Mouse (Mus musculus) hindbrain, embryonic 16.5 days (tissue): ENCODE measurements at regions not wholly inside any gene's neighbourhood (a gene's known extent, or its start where the extent isn't known, plus 50 kb on each side); places are given as distances from the start of the nearest gene placed in this dataset.
"Not testable (repeated sequence)": the region's sequence is repeated elsewhere in the genome, so short reads cannot be mapped to it uniquely, and the experiment has no call there.

ENCODE experiments used
- ATAC-seq: fragments of 200-750 bp; cut with Nextera tagmentation; 2 replicates; pipeline ENCODE4 v1.8.0; 2017; ENCODE audit warnings: moderate TSS enrichment, moderate library complexity
- H3K27ac ChIP-seq: fragments of 300-500 bp; sonication (generic); 2 replicates; pipeline ENCODE4 v1.5.1; 2014; ENCODE audit warnings: low read depth, mild to moderate bottlenecking, control low read depth, low read length, moderate library complexity
- H3K27me3 ChIP-seq: fragments of 300-500 bp; sonication (generic); replicated peaks from 2 replicates; pipeline ENCODE4 v1.6.1; 2014; ENCODE audit warnings: low read length; ENCODE audit not compliant: control insufficient read depth, insufficient read depth
- H3K36me3 ChIP-seq: fragments of 300-500 bp; sonication (generic); 2 replicates; pipeline ENCODE4 v1.6.1; 2014; ENCODE audit warnings: mild to moderate bottlenecking, low read length, moderate library complexity, mixed read lengths; ENCODE audit not compliant: control insufficient read depth, insufficient read depth
- H3K4me1 ChIP-seq: fragments of 300-500 bp; sonication (generic); 2 replicates; pipeline ENCODE4 v1.6.1; 2014; ENCODE audit warnings: low read depth, low read length; ENCODE audit not compliant: control insufficient read depth, insufficient read depth
- H3K4me2 ChIP-seq: fragments of 300-500 bp; sonication (generic); 2 replicates; pipeline ENCODE4 v1.6.1; 2014; ENCODE audit warnings: mild to moderate bottlenecking, low read length, control low read depth, moderate library complexity
- H3K4me3 ChIP-seq: fragments of 300-500 bp; sonication (generic); 2 replicates; pipeline ENCODE4 v1.5.1; 2014; ENCODE audit warnings: mild to moderate bottlenecking, low read length, control low read depth, moderate library complexity
- H3K9ac ChIP-seq: fragments of 300-500 bp; sonication (generic); 2 replicates; pipeline ENCODE4 v1.6.1; 2014; ENCODE audit warnings: low read depth, mild to moderate bottlenecking, control low read depth, low read length, moderate library complexity
- H3K9me3 ChIP-seq: fragments of 300-500 bp; sonication (generic); 2 replicates; pipeline ENCODE4 v1.6.1; 2014; ENCODE audit warnings: mild to moderate bottlenecking, low read length, moderate library complexity; ENCODE audit not compliant: control insufficient read depth
- WGBS: fragments of 180-500 bp; shearing (Covaris S2); extraction: QIAGEN DNeasy Blood & Tissue Kit; methylation state at CpG from one replicate; pipeline ENCODE4 v1.1.7; 2014; 5-methylcytosine and 5-hydroxymethylcytosine counted together

GRCm38 (mm10) chr5:5838767-5839166 lies 89.6 kb upstream of the Steap1 start:
- WGBS, result 54% methylated on average over 3 of the region's 3 CpGs
- H3K27ac ChIP-seq, result no peak overlapping the region
- no peak overlapping the region for H3K4me2 ChIP-seq
- no peak for ATAC-seq
- H3K9ac ChIP-seq, result no peak overlapping the region
- H3K4me3 ChIP-seq, result no peak overlapping the region
- H3K36me3 ChIP-seq, result no peaks in the 10 kb centered on the region
- H3K4me1 ChIP-seq, result no peaks in the 10 kb centered on the region
- no peaks in the 10 kb centered on the region for H3K9me3 ChIP-seq
- no peaks in the 10 kb centered on the region for H3K27me3 ChIP-seq

DNA sequence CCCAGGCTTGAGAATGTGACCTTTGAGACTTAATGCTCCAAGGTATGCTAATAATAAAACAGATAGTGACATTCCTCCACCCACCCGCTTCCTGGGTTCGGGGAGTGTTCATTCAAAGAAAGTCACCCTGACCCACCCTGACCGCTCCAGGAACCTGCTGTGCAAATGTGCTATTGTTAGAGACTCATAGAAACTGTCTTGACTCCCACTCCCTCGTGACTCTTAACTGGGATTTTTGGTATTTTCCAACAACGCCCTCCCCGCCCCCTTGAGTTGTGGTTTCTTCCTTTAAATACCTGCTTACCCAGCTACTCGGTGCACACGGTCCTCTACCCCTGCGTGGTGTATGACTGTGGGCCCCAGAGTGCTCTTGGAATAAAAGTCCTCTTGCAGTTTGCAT lies 73.5 kb upstream of the Steap1 start:
- not testable (repeated sequence) for H3K4me2 ChIP-seq, H3K27me3 ChIP-seq, H3K4me1 ChIP-seq, H3K27ac ChIP-seq, H3K9ac ChIP-seq, ATAC-seq, H3K9me3 ChIP-seq, H3K36me3 ChIP-seq, H3K4me3 ChIP-seq
- 89% methylated on average over 9 of the region's 9 CpGs for WGBS
